Mouse (Mus musculus) E14TG2a.4 (cell line): ENCODE results near the gene P3h2.

Experiments used
- CTCF ChIP-seq: conservative IDR thresholded peaks from 2 replicates; pipeline ENCODE4 v1.5.1; 2014; ENCODE audit warnings: low read length
- NANOG ChIP-seq: IDR thresholded peaks from 2 replicates; pipeline ENCODE4 v1.6.1; 2014; ENCODE audit warnings: borderline replicate concordance, low read length, mixed read lengths

DNA sequence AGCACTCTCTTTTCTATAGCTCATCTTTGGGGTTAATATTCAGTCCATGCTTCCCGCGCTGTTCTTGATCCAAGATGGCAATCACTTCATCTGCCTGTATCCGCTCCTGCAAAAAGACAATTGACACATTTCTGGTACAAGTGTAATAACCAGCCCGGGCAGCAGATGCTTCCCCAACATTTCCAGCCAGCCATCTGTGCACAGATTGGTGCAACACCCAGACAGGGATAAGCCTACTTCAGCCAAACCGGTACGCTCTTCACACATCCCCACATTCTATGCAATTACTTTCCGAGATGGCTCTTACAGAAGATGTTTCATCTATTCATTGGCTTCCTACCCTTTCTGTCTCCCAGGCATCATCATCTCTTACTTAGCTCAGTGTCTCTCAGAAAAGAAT lies 145.2 kb downstream of the P3h2 start:
- TF ChIP-seq CTCF (no peak), NANOG (no peak)
